Mouse (Mus musculus) heart, adult 18-20 months (tissue): ENCODE results near the gene Rdh16. TPM values are rescaled to one million over a fixed set of nuclear protein-coding genes. Genes with fewer than 3 reads are reported as not detected.
"Not testable (repeated sequence)": the region's sequence is repeated elsewhere in the genome, so short reads cannot be mapped to it uniquely, and the experiment has no call there.

ENCODE experiments used
- DNase-seq, 2 experiments: peaks; one replicate each; pipeline ENCODE4 v3.0.0; 2021 to 2022; ENCODE audit warnings: mixed read lengths in 1 of 2
- total RNA-seq, 2 experiments: library from RNA; stranded (reverse); gene quantifications; 2 replicates each; pipeline ENCODE4 v1.2.3; 2021

The Rdh16 gene
- total RNA-seq, 2 experiments from 2014 or later, result 0.10 TPM; not detected in 1

- not testable (repeated sequence) for DNase-seq
Observed at GRCm38 (mm10) chr10:127834186-127834585, 33.2 kb downstream of the Rdh16 start.

- DNase-seq, result no peak
Observed at GRCm38 (mm10) chr10:127835292-127835691, 34.3 kb downstream of the Rdh16 start.

- not testable (repeated sequence) for DNase-seq
Observed at GRCm38 (mm10) chr10:127837793-127838192, 36.8 kb downstream of the Rdh16 start.

- DNase-seq, result no peak
Observed at GRCm38 (mm10) chr10:127838539-127838938, 37.6 kb downstream of the Rdh16 start.

GRCm38 (mm10) chr10:127840776-127841175 is 39.8 kb downstream of the Rdh16 start:
- no peak for DNase-seq

- not testable (repeated sequence) for DNase-seq
Observed at GRCm38 (mm10) chr10:127845945-127846344, 45.0 kb downstream of the Rdh16 start.

GRCm38 (mm10) chr10:127848089-127848488 is 47.1 kb downstream of the Rdh16 start:
- no peak for DNase-seq

- DNase-seq, result no peak
Observed at GRCm38 (mm10) chr10:127849628-127850027, 48.7 kb downstream of the Rdh16 start, which contains the start of gene Rdh19. TSS of gene Rdh19 (plus strand) at chr10:127849928.

- DNase-seq, result no peak
Observed at GRCm38 (mm10) chr10:127856376-127856775, 55.4 kb downstream of the Rdh16 start.

- DNase-seq, result no peak
Observed at GRCm38 (mm10) chr10:127864931-127865330, 64.0 kb downstream of the Rdh16 start.

- DNase-seq, result no peak
Observed at GRCm38 (mm10) chr10:127866232-127866631, 65.3 kb downstream of the Rdh16 start, which contains the start of gene Rdh16f2. TSS of gene Rdh16f2 (plus strand) at chr10:127866474.

- DNase-seq, result peak; percentile 4 to 6
Observed at GRCm38 (mm10) chr10:127872484-127872883, 71.5 kb downstream of the Rdh16 start.

GRCm38 (mm10) chr10:127877681-127878080 is 76.7 kb downstream of the Rdh16 start:
- no peak for DNase-seq

- DNase-seq, result no peak
Observed at GRCm38 (mm10) chr10:127878262-127879057, 77.5 kb downstream of the Rdh16 start.

- DNase-seq, result peak in 1 of 2 experiments; percentile 9
Observed at GRCm38 (mm10) chr10:127879155-127879688, 78.3 kb downstream of the Rdh16 start.

GRCm38 (mm10) chr10:127881041-127881440 is 80.1 kb downstream of the Rdh16 start:
- no peak for DNase-seq

GRCm38 (mm10) chr10:127886551-127886950 is 85.6 kb downstream of the Rdh16 start:
- DNase-seq, result no peak

GRCm38 (mm10) chr10:127886971-127887370 is 86.0 kb downstream of the Rdh16 start:
- DNase-seq, result no peak

GRCm38 (mm10) chr10:127888605-127889004 is 87.7 kb downstream of the Rdh16 start, which contains the start of gene Rdh7:
TSS of gene Rdh7 (minus strand) at chr10:127888817.
- DNase-seq, result no peak

GRCm38 (mm10) chr10:127891481-127891880 is 90.5 kb downstream of the Rdh16 start:
- no peak for DNase-seq

- not testable (repeated sequence) for DNase-seq
Observed at GRCm38 (mm10) chr10:127893163-127894022, 92.4 kb downstream of the Rdh16 start.
